Mouse (Mus musculus) kidney, embryonic 15.5 days (tissue): Measurements from ENCODE around the gene Notch3. TPM values are rescaled to one million over a fixed set of nuclear protein-coding genes. Genes with fewer than 3 reads are reported as not detected.
"Not testable (repeated sequence)": the region's sequence is repeated elsewhere in the genome, so short reads cannot be mapped to it uniquely, and the experiment has no call there.

Source experiments
- ATAC-seq: fragments of 200-750 bp; cut with Nextera tagmentation; replicated peaks from 2 replicates; pipeline ENCODE4 v1.8.0; 2017; ENCODE audit warnings: moderate TSS enrichment; ENCODE audit not compliant: low FRiP score
- H3K27ac ChIP-seq: fragments of 300-500 bp; sonication (generic); 2 replicates; pipeline ENCODE4 v1.5.1; 2015; ENCODE audit warnings: mild to moderate bottlenecking, inconsistent platforms
- H3K27me3 ChIP-seq: fragments of 300-500 bp; sonication (generic); 2 replicates; pipeline ENCODE4 v1.6.1; 2015; ENCODE audit warnings: inconsistent platforms
- H3K36me3 ChIP-seq: fragments of 300-500 bp; sonication (generic); 2 replicates; pipeline ENCODE4 v1.6.1; 2015; ENCODE audit warnings: inconsistent platforms
- H3K4me1 ChIP-seq: fragments of 300-500 bp; sonication (generic); 2 replicates; pipeline ENCODE4 v1.6.1; 2015; ENCODE audit warnings: inconsistent platforms
- H3K4me2 ChIP-seq: fragments of 300-500 bp; sonication (generic); 2 replicates; pipeline ENCODE4 v1.6.1; 2015; ENCODE audit warnings: moderate library complexity, mild to moderate bottlenecking, inconsistent platforms
- H3K4me3 ChIP-seq: fragments of 300-500 bp; sonication (generic); replicated peaks from 2 replicates; pipeline ENCODE4 v1.5.1; 2015; ENCODE audit warnings: mild to moderate bottlenecking, inconsistent platforms
- H3K9ac ChIP-seq: fragments of 300-500 bp; sonication (generic); 2 replicates; pipeline ENCODE4 v1.6.1; 2015; ENCODE audit warnings: mild to moderate bottlenecking, inconsistent platforms
- H3K9me3 ChIP-seq: fragments of 300-500 bp; sonication (generic); replicated peaks from 2 replicates; pipeline ENCODE4 v1.6.1; 2016; ENCODE audit warnings: inconsistent platforms
- WGBS: fragments of 180-500 bp; shearing (Covaris S2); methylation state at CpG from one replicate; pipeline ENCODE4 v1.1.7; 2015; ENCODE audit warnings: mixed read lengths; 5-methylcytosine and 5-hydroxymethylcytosine counted together
- polyA plus RNA-seq: library from polyadenylated mRNA; unstranded; fragments of >200 nt; fragmentation: Nextera tagmentation; extraction: Ambion mirVana; gene quantifications from 2 replicates; pipeline ENCODE4 v1.2.1, GENCODE M21; 2015

Notch3 gene
- polyA plus RNA-seq, 1 experiment from 2014 or later: 14.9 TPM

- 98% methylated on average over 2 of the region's 2 CpGs for WGBS
- no peaks in the 10 kb centered on the region for H3K9me3 ChIP-seq
- 0 out of 2 replicates have a peak, but pooled peaks cover under 1% of the 10 kb centered on the region for H3K4me1 ChIP-seq
- H3K9ac ChIP-seq: no peak overlapping the region
- H3K36me3 ChIP-seq: peaks cover 84% of the 10 kb centered on the region
- H3K4me3 ChIP-seq: no peak overlapping the region
- ATAC-seq: no peak
- H3K27ac ChIP-seq: no peak overlapping the region
- H3K4me2 ChIP-seq: no peak overlapping the region
- no peaks in the 10 kb centered on the region for H3K27me3 ChIP-seq
These were observed 39.5 kb downstream of the Notch3 start for GRCm38 (mm10) chr17:32127195-32127594.

GRCm38 (mm10) chr17:32125407-32125806 is 41.2 kb downstream of the Notch3 start:
- 85% methylated on average over 3 of the region's 3 CpGs for WGBS
- H3K9ac ChIP-seq: no peak overlapping the region

DNA sequence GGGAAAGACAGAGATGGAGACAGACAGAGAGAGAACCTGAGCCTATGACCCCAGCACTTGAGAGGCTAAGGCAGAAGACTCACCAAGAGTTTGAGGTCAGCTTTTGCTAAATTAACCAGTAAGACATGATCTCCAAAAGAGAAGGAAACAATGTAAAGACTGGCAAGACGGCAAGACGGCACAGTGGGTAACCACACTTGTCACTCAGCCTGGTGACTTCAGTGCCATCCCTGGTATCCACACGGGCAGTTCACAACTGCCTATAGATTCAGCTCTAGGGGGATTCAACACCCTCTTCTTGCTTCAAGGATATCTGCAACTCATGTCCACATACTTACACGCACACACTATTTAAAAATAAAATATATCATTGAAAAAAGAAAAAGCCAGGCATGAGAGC is 43.1 kb downstream of the Notch3 start:
- Histone ChIP-seq H3K9ac (no peak overlapping the region), H3K27ac (no peak overlapping the region), H3K36me3 (peaks cover 68% of the 10 kb centered on the region), H3K4me3 (no peak overlapping the region), H3K4me2 (no peak overlapping the region), H3K9me3 (no peaks in the 10 kb centered on the region), H3K4me1 (peaks cover 15% of the 10 kb centered on the region), H3K27me3 (no peaks in the 10 kb centered on the region)
- no peak for ATAC-seq
- WGBS: 95% methylated on average over 4 of the region's 4 CpGs

More at GRCm38 (mm10) chr17:32125407-32125806, 41.2 kb downstream of the Notch3 start:
- no peaks in the 10 kb centered on the region for H3K9me3 ChIP-seq
- H3K36me3 ChIP-seq: peaks cover 79% of the 10 kb centered on the region
- no peak overlapping the region for H3K4me2 ChIP-seq
- no peak overlapping the region for H3K27ac ChIP-seq
- H3K4me3 ChIP-seq: no peak overlapping the region
- no peaks in the 10 kb centered on the region for H3K27me3 ChIP-seq
- H3K4me1 ChIP-seq: peaks cover 9% of the 10 kb centered on the region; the same call in 1 of the 2 replicates
- no peak for ATAC-seq

- 70% methylated on average over 14 of the region's 14 CpGs for WGBS
- no peak for ATAC-seq
- Histone ChIP-seq H3K36me3 (peaks cover 62% of the 10 kb centered on the region), H3K27ac (no peak overlapping the region), H3K9me3 (no peaks in the 10 kb centered on the region), H3K4me1 (peaks cover 24% of the 10 kb centered on the region), H3K4me2 (no peak overlapping the region), H3K9ac (no peak overlapping the region), H3K4me3 (no peak overlapping the region), H3K27me3 (no peaks in the 10 kb centered on the region)
These were observed 44.1 kb downstream of the Notch3 start for GRCm38 (mm10) chr17:32122587-32122970.

DNA sequence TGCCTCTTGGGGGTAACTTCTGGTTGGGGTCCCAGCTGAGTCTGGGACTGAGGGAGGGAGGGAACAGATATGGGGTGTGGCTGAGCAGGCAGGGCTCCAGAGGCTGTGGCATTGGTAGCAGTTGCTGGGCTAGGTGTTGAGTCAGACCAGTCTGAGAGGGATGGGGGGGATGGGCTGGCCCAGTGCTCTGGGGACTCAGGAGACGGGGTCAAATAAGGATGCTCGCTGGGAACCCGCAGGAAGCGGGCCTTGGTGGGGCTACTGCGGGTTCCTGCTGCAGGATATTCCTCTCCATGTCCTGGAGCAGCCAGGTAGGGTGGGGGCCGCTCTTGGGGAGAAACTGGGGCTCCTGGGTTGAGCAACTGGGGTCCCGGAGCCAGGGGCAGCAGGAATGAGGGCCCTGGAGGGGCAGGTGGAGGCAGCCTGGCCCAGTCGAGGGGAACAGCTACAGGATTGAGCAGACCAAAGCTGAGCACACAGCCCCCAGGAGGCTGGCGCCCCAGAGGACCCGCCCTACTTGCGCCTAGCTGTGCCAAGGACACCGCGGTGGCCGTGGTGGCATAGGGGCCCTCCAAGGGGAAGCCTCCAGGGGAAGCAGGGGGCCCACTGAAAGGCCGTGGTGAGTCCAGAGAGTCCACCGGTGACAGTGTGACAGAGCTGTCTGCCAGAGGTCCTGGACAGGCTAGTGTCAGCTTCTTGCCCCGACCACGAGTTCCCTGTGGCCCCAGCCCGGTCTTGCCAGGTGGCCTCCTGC is 44.6 kb downstream of the Notch3 start:
- Histone ChIP-seq H3K4me3 (no peak overlapping the region), H3K4me1 (peaks cover 30% of the 10 kb centered on the region), H3K27me3 (no peaks in the 10 kb centered on the region), H3K9ac (no peak overlapping the region), H3K9me3 (no peaks in the 10 kb centered on the region), H3K36me3 (peaks cover 56% of the 10 kb centered on the region), H3K4me2 (no peak overlapping the region), H3K27ac (no peak overlapping the region)
- no peak for ATAC-seq
- 84% methylated on average over 19 of the region's 19 CpGs for WGBS

DNA sequence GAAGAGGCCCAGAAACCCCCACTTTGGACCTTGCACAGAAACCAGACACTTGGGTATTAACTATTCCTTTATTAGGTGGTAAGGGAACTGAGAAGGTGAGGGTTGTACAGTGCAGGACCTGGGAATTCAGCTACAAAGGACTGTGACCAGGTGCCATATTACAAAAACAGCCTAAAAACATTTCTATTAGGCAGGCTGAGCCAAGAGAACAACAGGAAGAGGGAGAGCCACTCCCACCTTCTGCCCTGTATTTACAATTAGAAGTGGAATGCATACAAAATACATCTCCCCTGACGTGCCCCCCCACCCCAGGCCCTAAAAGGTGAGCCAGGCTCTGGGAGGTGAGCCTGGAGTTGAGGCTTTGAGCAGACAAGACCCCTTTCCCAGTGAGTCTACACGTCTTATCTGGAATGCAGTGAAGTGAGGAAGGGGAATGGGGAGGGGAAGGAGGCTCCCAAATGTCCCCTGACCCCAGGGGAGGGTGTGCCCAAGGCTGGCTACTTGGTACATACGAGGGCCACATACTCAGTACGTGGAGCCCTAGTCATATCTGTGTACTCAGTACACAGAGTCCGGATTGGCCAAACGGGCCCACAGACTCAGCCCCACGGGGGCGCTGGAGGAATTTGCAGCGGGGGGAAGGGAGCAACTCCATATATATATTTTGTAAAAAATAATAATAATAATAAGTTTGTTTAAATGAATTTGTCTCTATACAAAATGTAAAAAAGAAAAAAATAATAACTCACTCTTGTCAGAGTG is 45.7 kb downstream of the Notch3 start:
- Histone ChIP-seq H3K9ac (no peak overlapping the region), H3K4me2 (no peak overlapping the region), H3K27me3 (no peaks in the 10 kb centered on the region), H3K4me1 (peaks cover 34% of the 10 kb centered on the region), H3K4me3 (no peak overlapping the region), H3K9me3 (no peaks in the 10 kb centered on the region), H3K27ac (no peak overlapping the region), H3K36me3 (peaks cover 45% of the 10 kb centered on the region)
- 75% methylated on average over 9 of the region's 9 CpGs for WGBS
- no peak for ATAC-seq

GRCm38 (mm10) chr17:32119196-32119595 is 47.5 kb downstream of the Notch3 start:
- 72% methylated on average over 16 of the region's 16 CpGs for WGBS
- no peaks in the 10 kb centered on the region for H3K9me3 ChIP-seq

GRCm38 (mm10) chr17:32118484-32118883 is 48.2 kb downstream of the Notch3 start:
- Histone ChIP-seq H3K4me3 (peak overlapping the region; percentile 5; the same call in 1 of the 2 replicates), H3K27ac (0 out of 2 replicates have a peak overlapping the region, but pooled peaks have one; percentile 48)
- 0 out of 2 replicates have a peak, but pooled peaks have one; percentile 13 for ATAC-seq

More at GRCm38 (mm10) chr17:32119196-32119595, 47.5 kb downstream of the Notch3 start:
- Histone ChIP-seq H3K27me3 (peaks cover 6% of the 10 kb centered on the region; the same call in 1 of the 2 replicates), H3K4me2 (no peak overlapping the region), H3K9ac (no peak overlapping the region), H3K4me3 (no peak overlapping the region), H3K4me1 (peaks cover 40% of the 10 kb centered on the region), H3K36me3 (peaks cover 33% of the 10 kb centered on the region), H3K27ac (no peak overlapping the region)
- no peak for ATAC-seq

DNA sequence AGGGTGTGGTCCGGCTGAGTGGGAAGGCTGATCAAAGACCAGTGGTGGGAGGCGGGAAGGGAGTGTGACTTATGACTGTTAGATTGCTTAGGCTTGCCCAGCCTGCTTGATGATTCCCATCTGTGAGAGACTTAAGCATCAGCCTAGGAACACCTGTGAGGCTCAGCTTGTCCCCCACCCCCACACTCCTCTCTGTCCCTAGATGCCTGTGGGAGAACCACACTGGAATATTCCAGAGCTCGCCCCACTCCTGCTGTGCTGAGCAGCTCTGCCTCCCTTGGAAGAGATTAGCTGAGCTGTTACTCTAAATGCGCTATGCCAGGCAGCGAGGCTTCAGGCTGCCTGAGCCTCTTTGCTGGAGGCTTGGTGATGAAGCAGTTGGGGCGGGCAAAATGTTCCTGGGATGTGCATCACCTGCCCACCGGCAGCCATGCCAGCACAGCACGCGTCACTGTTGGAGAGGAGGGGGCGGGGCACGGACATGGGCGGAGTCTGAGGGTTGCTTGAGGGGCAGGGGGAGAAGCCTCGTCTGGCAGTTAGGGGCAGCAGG is 48.7 kb downstream of the Notch3 start:
- Histone ChIP-seq H3K4me3 (peak overlapping the region; percentile 5), H3K27me3 (peaks cover 11% of the 10 kb centered on the region), H3K4me1 (peaks cover 52% of the 10 kb centered on the region), H3K4me2 (peak overlapping the region; percentile 52), H3K36me3 (peaks cover 24% of the 10 kb centered on the region; the same call in 1 of the 2 replicates), H3K27ac (peak overlapping the region; percentile 48; the same call in 1 of the 2 replicates)
- H3K9ac ChIP-seq, H3K9me3 ChIP-seq: not testable (repeated sequence)
- WGBS: under 1% methylated on average over 12 of the region's 13 CpGs
- peak; percentile 61; the same call in 1 of the 2 replicates for ATAC-seq

More at GRCm38 (mm10) chr17:32118484-32118883, 48.2 kb downstream of the Notch3 start:
- H3K9ac ChIP-seq: no peak overlapping the region
- H3K9me3 ChIP-seq: no peaks in the 10 kb centered on the region
- peaks cover 47% of the 10 kb centered on the region for H3K4me1 ChIP-seq
- WGBS: 15% methylated on average over 3 of the region's 3 CpGs
- peaks cover 9% of the 10 kb centered on the region; the same call in 1 of the 2 replicates for H3K27me3 ChIP-seq
- H3K4me2 ChIP-seq: peak overlapping the region; percentile 52
- peaks cover 26% of the 10 kb centered on the region for H3K36me3 ChIP-seq

- Histone ChIP-seq H3K36me3 (peaks cover 18% of the 10 kb centered on the region; the same call in 1 of the 2 replicates), H3K4me1 (peaks cover 54% of the 10 kb centered on the region), H3K27ac (peak overlapping the region; percentile 27; the same call in 1 of the 2 replicates), H3K9me3 (no peaks in the 10 kb centered on the region), H3K9ac (no peak overlapping the region), H3K4me3 (no peak overlapping the region), H3K4me2 (no peak overlapping the region), H3K27me3 (peaks cover 13% of the 10 kb centered on the region)
- WGBS: 28% methylated on average over 5 of the region's 5 CpGs
- ATAC-seq: no peak; the same call in 1 of the 2 replicates
These were observed 49.3 kb downstream of the Notch3 start for GRCm38 (mm10) chr17:32117287-32117871.

GRCm38 (mm10) chr17:32116586-32117286 is 49.9 kb downstream of the Notch3 start:
- ATAC-seq: no peak
- H3K4me3 ChIP-seq: no peak overlapping the region
- H3K36me3 ChIP-seq: peaks cover 12% of the 10 kb centered on the region; the same call in 1 of the 2 replicates
- no peak overlapping the region for H3K4me2 ChIP-seq
- H3K27ac ChIP-seq: peak overlapping the region; percentile 27; the same call in 1 of the 2 replicates
- no peak overlapping the region for H3K9ac ChIP-seq
- peaks cover 49% of the 10 kb centered on the region for H3K4me1 ChIP-seq
- 74% methylated on average over 6 of the region's 6 CpGs for WGBS
- no peaks in the 10 kb centered on the region for H3K9me3 ChIP-seq
- H3K27me3 ChIP-seq: peaks cover 13% of the 10 kb centered on the region
